Mouse (Mus musculus): ENCODE results near the gene Gm21885.

Gene Gm21885

DNA sequence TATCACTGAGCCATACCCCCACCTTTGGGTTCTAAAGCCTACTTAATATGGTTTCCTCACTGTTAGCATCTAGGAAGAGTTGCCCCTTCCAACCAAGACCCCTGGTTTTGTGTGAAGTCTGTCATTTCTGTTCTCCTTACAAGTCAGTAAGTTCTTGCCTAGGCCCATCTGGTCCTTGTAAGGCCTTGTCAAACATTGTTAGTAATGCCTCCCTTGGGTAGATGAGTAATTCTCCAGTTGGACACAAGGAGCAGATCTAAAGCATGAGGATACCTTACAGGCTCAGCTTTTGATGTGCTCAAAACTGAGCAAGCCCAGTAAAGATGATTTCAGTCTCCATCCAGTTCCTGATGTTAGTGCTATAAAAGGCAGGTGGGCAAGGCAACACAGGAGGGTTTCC lies 12.9 kb upstream of the Gm21885 start:
- in situ Hi-C loops (cut with MboI) = no loop called here

- in situ Hi-C loops (cut with MboI) = loop anchor here (5.0 kb wide), 1 partner anchor 138 kb away; no protein-coding TSS in a partner anchor
Measured at GRCm38 (mm10) chr11:94269906-94270305, 11.8 kb upstream of the Gm21885 start.

DNA sequence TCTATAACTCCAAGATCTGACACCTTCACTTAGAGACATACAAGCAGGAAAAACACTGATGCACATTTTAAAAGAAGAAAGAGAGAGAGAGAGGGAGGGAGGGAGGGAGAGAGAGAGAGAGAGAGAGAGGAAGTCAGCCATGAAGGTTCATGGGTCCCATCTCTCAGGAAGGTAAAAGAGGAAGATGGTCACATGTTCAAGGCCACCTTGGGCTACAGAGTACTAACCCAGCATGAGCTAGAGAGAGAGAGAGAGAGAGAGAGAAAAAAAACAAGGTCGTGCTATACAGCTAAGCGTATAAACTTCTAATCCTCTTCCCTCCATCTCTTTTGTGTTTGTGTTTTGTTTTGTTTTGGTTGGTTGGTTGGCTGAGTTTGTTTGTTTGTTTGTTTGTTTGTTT lies 10.7 kb upstream of the Gm21885 start:
- in situ Hi-C loops (cut with MboI) = loop anchor here (5.0 kb wide), 1 partner anchor 139 kb away; no protein-coding TSS in a partner anchor

GRCm38 (mm10) chr11:94272960-94273927 lies 8.4 kb upstream of the Gm21885 start:
- in situ Hi-C loops (cut with MboI) = loop anchor here (5.0 kb wide), 1 partner anchor 141 kb away; no protein-coding TSS in a partner anchor

- in situ Hi-C loops (cut with MboI) = loop anchor here (5.0 kb wide), 1 partner anchor 142 kb away; no protein-coding TSS in a partner anchor
Measured at GRCm38 (mm10) chr11:94274206-94274867, 7.3 kb upstream of the Gm21885 start.

GRCm38 (mm10) chr11:94275226-94275625 lies 6.4 kb upstream of the Gm21885 start:
- in situ Hi-C loops (cut with MboI) = no loop called here

DNA sequence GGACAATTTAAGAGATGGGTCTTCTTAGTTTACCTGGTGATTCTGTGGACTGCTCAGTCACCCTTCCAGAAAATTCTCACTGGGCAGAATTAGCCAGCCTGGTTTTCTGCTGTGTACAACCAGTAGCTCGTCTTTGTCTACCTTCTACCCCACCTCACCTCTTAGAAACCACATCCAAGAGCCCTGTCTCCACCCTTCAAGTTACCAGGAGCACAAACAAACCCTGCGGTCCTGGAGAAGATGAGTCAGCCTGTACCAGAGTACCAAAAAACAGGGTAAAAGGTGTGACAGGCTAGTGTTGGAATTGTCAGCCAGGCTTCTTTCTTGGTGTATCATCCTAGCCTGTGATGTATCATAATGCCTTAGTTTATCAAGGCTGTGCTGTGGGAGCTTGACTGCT lies 6.0 kb upstream of the Gm21885 start:
- in situ Hi-C loops (cut with MboI) = no loop called here

DNA sequence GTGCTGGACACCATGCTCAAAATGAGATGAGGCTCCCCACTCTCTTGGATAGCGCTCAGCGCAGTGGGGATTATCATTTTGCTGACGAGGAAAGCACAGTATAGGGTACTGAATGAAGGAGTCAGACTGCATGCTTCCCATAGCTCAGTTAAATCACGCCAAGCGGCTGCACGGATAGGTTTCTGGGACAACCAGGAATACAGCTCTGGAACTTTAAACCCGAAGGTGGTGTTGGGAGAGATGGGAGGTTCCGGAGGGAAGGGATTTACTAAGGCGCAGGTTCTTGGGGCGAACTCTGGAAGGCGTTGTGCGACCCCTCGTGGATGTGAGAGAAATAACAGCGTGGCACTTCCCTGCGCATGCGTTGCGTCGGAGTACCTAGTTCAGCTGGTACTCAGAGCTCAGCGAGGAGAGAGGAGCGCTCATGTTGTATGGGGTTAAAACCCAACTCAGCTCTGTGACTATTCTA lies 4.8 kb upstream of the Gm21885 start:
- in situ Hi-C loops (cut with MboI) = no loop called here

DNA sequence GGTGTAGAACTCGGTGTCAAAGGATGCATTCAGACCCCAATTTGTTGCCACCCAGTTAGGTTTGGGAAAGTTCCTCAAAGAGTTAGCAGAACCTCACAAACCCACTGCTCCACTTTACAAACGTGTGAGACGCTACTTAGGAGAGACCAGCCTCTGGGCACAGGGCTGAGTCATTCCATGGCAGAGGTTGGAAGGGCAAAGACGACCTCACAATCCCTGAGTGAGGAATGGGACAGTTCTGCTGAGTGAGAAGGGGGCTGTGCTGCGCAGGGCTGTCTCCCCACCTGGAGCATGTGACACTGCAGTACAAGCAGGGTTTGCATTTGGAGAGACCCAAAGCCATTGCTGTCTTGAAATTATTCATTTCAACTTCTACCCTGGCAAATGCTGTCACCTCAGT lies 618 bp downstream of the Gm21885 start:
- in situ Hi-C loops (cut with MboI) = no loop called here

- in situ Hi-C loops (cut with MboI) = no loop called here
Measured at GRCm38 (mm10) chr11:94283536-94284099, 1.9 kb downstream of the Gm21885 start.

DNA sequence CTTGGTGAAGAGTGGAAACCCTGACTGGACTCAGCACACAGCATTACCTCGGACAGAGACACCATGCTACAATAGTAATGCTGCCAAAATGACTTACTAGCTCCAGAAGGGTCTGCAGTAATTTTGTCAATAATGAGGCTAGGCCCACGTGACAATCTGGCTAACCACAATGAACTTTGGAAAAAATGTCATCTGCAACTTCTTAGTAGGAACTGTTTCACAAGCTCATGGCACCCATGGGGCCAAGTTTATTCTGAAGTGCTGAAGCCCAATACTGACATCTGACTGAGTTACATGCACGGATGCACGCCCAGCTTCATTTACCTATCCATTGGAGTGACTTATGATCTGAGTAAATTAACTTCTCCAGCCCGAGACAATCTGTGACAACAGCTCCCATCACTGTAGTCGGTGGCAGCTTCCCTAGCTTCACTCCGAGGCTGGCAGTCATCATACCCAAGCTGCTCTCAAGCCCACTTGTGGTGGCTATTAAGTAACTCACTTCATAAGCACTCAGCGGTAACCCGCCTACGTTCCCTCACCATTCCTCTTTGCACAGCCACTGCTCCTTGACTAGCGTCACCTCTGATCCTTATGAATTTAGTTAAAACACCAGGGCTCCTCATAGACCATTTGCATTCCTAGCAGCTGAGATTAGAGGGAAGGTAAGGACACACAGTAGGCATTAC lies 4.4 kb downstream of the Gm21885 start:
- in situ Hi-C loops (cut with MboI) = no loop called here

DNA sequence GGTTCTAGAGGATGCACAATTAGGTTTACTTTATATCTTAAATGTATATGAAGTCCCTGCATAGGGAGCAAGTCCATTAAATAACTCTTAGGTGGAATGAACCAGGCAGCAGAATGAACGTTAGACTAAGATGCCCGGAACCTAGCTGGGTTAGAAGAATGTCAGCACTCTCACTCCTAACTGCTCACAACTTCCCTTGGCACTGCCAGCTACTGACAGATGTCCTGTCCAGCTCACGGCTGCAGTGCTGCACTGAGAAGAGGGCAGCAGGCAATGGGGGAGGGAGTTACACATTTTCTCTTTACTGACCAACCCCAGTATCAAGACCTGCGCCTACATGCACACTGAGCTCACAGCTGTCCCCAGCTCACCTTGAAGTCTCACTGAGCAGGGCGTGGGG lies 5.4 kb downstream of the Gm21885 start:
- in situ Hi-C loops (cut with MboI) = no loop called here

- in situ Hi-C loops (cut with MboI) = no loop called here
Measured at GRCm38 (mm10) chr11:94290062-94290740, 8.5 kb downstream of the Gm21885 start.

DNA sequence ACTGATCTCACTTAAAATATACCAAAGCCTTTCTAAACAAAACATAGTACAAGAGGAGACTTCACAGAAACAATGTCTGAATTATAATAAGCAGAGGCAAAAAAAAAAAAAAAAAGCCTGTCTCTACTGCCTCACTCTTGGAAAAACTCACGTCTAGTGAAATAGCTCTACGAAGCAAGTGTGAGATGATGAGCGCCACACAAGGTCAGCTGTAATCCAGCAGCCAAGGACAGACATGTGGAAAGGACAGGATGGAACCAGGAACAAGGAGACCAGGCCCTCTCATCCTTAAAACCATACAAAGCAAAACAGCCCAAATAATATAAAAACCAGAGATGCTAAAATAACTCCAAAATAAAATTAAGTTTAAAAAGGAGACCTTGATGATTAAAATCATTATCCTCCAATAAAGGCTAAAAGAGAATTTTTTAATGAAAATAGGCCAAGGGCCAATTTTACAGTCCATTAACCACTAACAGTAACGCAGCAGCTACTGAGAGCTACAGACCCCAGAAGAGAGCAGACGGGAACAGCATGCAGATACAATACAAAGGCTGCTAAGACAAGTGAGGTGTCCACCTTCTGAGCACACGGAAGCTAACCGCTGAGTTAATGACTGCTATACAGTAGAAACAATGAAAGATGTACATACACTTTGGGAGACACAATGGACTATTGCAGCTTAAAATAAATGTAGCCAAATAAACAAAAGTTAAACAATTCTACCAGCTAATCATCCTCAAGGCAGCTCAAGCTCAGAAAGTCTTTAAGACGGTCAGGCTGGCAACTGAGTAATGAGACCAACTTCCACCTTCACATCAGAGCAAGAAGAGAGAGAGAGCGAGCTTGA lies 13.5 kb downstream of the Gm21885 start:
- in situ Hi-C loops (cut with MboI) = no loop called here

- in situ Hi-C loops (cut with MboI) = no loop called here
Measured at GRCm38 (mm10) chr11:94312733-94313132, 31.1 kb downstream of the Gm21885 start.

GRCm38 (mm10) chr11:94314098-94314652 lies 32.5 kb downstream of the Gm21885 start:
- in situ Hi-C loops (cut with MboI) = no loop called here

GRCm38 (mm10) chr11:94315308-94315707 lies 33.6 kb downstream of the Gm21885 start:
- in situ Hi-C loops (cut with MboI) = no loop called here

- in situ Hi-C loops (cut with MboI) = no loop called here
Measured at GRCm38 (mm10) chr11:94316528-94316927, 34.9 kb downstream of the Gm21885 start.

DNA sequence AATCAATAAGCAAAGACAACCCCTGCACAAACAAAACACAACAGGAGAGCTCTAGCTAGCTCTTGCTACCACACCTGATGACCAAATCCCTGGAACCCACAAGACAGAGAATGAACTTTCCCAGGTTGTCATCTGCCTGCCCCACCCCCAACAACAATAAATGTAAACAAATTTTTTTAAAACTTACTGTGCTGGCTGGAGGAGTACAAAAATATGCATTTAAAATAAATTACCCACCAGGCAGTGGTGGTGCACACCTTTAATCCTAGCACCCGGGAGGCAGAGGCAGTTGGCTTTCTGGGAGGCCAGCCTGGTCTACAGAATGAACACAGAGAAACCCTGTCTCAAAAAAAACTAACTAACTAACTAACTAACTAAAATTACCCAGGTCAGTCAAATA lies 35.3 kb downstream of the Gm21885 start:
- in situ Hi-C loops (cut with MboI) = no loop called here

DNA sequence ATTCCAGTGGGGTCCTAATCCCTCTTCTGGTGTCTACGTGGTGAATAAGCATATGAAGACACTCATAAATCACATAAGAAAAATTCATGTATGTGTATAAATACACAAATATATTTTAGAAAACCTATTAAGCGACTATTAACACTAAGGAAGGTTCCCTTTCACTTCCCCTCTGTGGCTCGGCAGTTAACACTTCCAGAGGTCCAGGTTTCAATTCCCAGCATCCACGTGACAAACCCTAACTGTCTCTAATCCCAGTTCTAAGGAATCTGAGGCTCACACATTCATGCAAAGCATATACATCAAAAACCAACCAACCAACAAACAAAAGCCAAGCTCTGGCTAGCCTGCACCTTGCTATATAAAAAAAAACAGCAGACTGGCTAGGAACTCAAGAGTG lies 35.8 kb downstream of the Gm21885 start:
- in situ Hi-C loops (cut with MboI) = no loop called here
